17 mouse cellular contexts compared by ENCODE assay signal in the genomic region with DNA sequence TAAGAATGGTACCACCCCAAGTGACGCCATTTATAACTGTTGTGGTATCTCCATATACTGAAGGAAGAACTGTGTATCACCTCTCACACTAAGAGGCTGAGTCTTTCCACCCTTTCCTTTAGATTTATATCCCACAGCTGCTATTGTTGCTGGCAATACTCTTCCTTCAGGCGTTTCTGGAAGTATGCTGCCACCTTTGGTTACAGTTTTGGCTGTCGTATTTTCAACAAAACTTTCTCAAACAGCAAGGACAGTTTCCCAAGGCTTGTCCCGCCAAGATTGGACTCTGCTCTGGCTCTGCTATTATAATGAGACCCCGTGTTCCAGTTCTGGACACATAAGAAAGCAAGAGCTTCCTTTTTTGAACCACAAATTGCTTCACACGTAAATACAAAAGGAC.
DNase-seq lines count a peak whose midpoint lies in the region; ATAC-seq and TF ChIP-seq lines count a peak whose summit lies in the region.
"Had no signal": no experiment of that assay in that cellular context is flagged by ENCODE, and none has a peak within 500 bp of the region (broad histone marks: within the 10 kb centered on the region; RNA-seq: fewer than 3 reads in every experiment).

No protein-coding gene starts in this region.

- TF ChIP-seq CTCF in forebrain, postnatal 0 days (IDR thresholded peaks at IDR 0.05; ENCODE audit: low read depth): peak; percentile 31
- peak; percentile 16; the same call in 1 of the 2 replicates for TF ChIP-seq CTCF in intestine, postnatal 0 days (IDR thresholded peaks at IDR 0.05; ENCODE audit: low read depth)
- TF ChIP-seq CTCF in liver, postnatal 0 days (IDR thresholded peaks at IDR 0.05; ENCODE audit: low read depth): 0 out of 2 replicates have a peak, but pooled peaks have one; percentile 9
- peak; percentile 45 for TF ChIP-seq CTCF in stomach, postnatal 0 days (IDR thresholded peaks at IDR 0.05; ENCODE audit: low read depth)

- WGBS in forebrain, postnatal 0 days: 85% methylated on average over 6 of the region's 6 CpGs
- 91% methylated on average over 6 of the region's 6 CpGs for WGBS in forebrain, embryonic 11.5 days
- 89% methylated on average over 6 of the region's 6 CpGs for WGBS in intestine, postnatal 0 days
- WGBS in intestine, embryonic 16.5 days: 82% methylated on average over 6 of the region's 6 CpGs
- 85% methylated on average over 6 of the region's 6 CpGs for WGBS in liver, postnatal 0 days (ENCODE audit: insufficient replicate concordance)
- 84% methylated on average over 6 of the region's 6 CpGs for WGBS in liver, embryonic 12.5 days (ENCODE audit: insufficient replicate concordance)
- 76% methylated on average over 6 of the region's 6 CpGs for WGBS in stomach, postnatal 0 days

- H3K27ac ChIP-seq in forebrain, postnatal 0 days (ENCODE audit: low read depth, low read length): no peak overlapping the region
- no peak overlapping the region for H3K27ac ChIP-seq in forebrain, embryonic 11.5 days (ENCODE audit: low read depth, low read length)
- no peak overlapping the region for H3K27ac ChIP-seq in intestine, postnatal 0 days (ENCODE audit: low read depth, low read length)
- H3K27ac ChIP-seq in intestine, embryonic 16.5 days (ENCODE audit: low read length): no peak overlapping the region
- no peak overlapping the region for H3K27ac ChIP-seq in liver, postnatal 0 days (ENCODE audit: low read depth)
- H3K27ac ChIP-seq in liver, embryonic 12.5 days: no peak overlapping the region
- no peak overlapping the region for H3K27ac ChIP-seq in stomach, postnatal 0 days (replicated peaks)
- H3K27ac ChIP-seq: forebrain, embryonic 15.5 days; hindbrain, embryonic 15.5 days; liver, embryonic 14.5 days; midbrain, embryonic 12.5 days; stomach, embryonic 15.5 days had no signal

- H3K9me3 ChIP-seq in forebrain, postnatal 0 days (ENCODE audit: low read length): no peaks in the 10 kb centered on the region
- no peaks in the 10 kb centered on the region for H3K9me3 ChIP-seq in forebrain, embryonic 11.5 days (ENCODE audit: control insufficient read depth, low read length)
- H3K9me3 ChIP-seq in intestine, postnatal 0 days (ENCODE audit: control insufficient read depth): no peaks in the 10 kb centered on the region
- H3K9me3 ChIP-seq in intestine, embryonic 16.5 days (ENCODE audit: control insufficient read depth, low read length): no peaks in the 10 kb centered on the region
- H3K9me3 ChIP-seq in liver, postnatal 0 days (ENCODE audit: low read length): no peaks in the 10 kb centered on the region
- H3K9me3 ChIP-seq in liver, embryonic 12.5 days (replicated peaks): no peaks in the 10 kb centered on the region
- H3K9me3 ChIP-seq in stomach, postnatal 0 days (ENCODE audit: control insufficient read depth, low read length): no peaks in the 10 kb centered on the region
- H3K9me3 ChIP-seq: forebrain, embryonic 15.5 days; hindbrain, embryonic 15.5 days; midbrain, embryonic 12.5 days; stomach, embryonic 15.5 days had no signal

- H3K4me1 ChIP-seq in forebrain, postnatal 0 days (ENCODE audit: insufficient read depth): no peaks in the 10 kb centered on the region
- H3K4me1 ChIP-seq in forebrain, embryonic 11.5 days (replicated peaks; ENCODE audit: control insufficient read depth, insufficient read depth, low read length): no peaks in the 10 kb centered on the region
- no peaks in the 10 kb centered on the region for H3K4me1 ChIP-seq in intestine, postnatal 0 days (replicated peaks; ENCODE audit: control insufficient read depth, insufficient read depth, low read length)
- no peaks in the 10 kb centered on the region for H3K4me1 ChIP-seq in intestine, embryonic 16.5 days (ENCODE audit: control insufficient read depth, insufficient read depth, low read length)
- H3K4me1 ChIP-seq in liver, postnatal 0 days (ENCODE audit: insufficient read depth): no peaks in the 10 kb centered on the region
- H3K4me1 ChIP-seq in liver, embryonic 12.5 days: no peaks in the 10 kb centered on the region
- H3K4me1 ChIP-seq in stomach, postnatal 0 days (replicated peaks; ENCODE audit: control insufficient read depth, insufficient read depth): no peaks in the 10 kb centered on the region
- H3K4me1 ChIP-seq: forebrain, embryonic 15.5 days; hindbrain, embryonic 15.5 days; midbrain, embryonic 12.5 days; stomach, embryonic 15.5 days had no signal

- DNase-seq in forebrain, postnatal 0 days: no peak
- DNase-seq in forebrain, embryonic 11.5 days (ENCODE audit: low spot score): no peak
- no peak for DNase-seq in liver, postnatal 0 days
- no peak for DNase-seq in stomach, postnatal 0 days (ENCODE audit: low spot score)
- DNase-seq in yolk sac, embryonic 10.5 days (ENCODE audit: low spot score): no peak
- DNase-seq: cerebellum, adult 8-10 months; left cerebral cortex, postnatal 4 days; lung, postnatal 4 days; thymus, postnatal 25 days had no signal

- no peak overlapping the region for H3K4me3 ChIP-seq in forebrain, postnatal 0 days (ENCODE audit: low read depth, low read length)
- H3K4me3 ChIP-seq in forebrain, embryonic 11.5 days (ENCODE audit: low read depth, low read length): no peak overlapping the region
- H3K4me3 ChIP-seq in intestine, postnatal 0 days (ENCODE audit: low read depth, low read length): no peak overlapping the region
- no peak overlapping the region for H3K4me3 ChIP-seq in intestine, embryonic 16.5 days (ENCODE audit: low read length)
- no peak overlapping the region for H3K4me3 ChIP-seq in liver, postnatal 0 days (ENCODE audit: low read depth, low read length)
- H3K4me3 ChIP-seq in liver, embryonic 12.5 days: no peak overlapping the region
- H3K4me3 ChIP-seq in stomach, postnatal 0 days (ENCODE audit: low read depth, low read length): no peak overlapping the region
- H3K4me3 ChIP-seq: forebrain, embryonic 15.5 days; hindbrain, embryonic 15.5 days; midbrain, embryonic 12.5 days; stomach, embryonic 15.5 days had no signal

- H3K36me3 ChIP-seq in forebrain, postnatal 0 days (ENCODE audit: insufficient read depth): peaks cover 24% of the 10 kb centered on the region
- H3K36me3 ChIP-seq in forebrain, embryonic 11.5 days (ENCODE audit: control insufficient read depth, insufficient read depth, low read length): peaks cover 4% of the 10 kb centered on the region
- peaks cover 32% of the 10 kb centered on the region for H3K36me3 ChIP-seq in intestine, postnatal 0 days (ENCODE audit: control insufficient read depth, insufficient read depth)
- peaks cover 8% of the 10 kb centered on the region; the same call in 1 of the 2 replicates for H3K36me3 ChIP-seq in intestine, embryonic 16.5 days (ENCODE audit: control insufficient read depth, insufficient read depth, low read length)
- H3K36me3 ChIP-seq in liver, postnatal 0 days (replicated peaks; ENCODE audit: insufficient read depth, low read length): peaks cover 48% of the 10 kb centered on the region
- H3K36me3 ChIP-seq in liver, embryonic 12.5 days: peaks cover 72% of the 10 kb centered on the region
- H3K36me3 ChIP-seq in stomach, postnatal 0 days (ENCODE audit: control insufficient read depth, insufficient read depth, low read length): peaks cover 6% of the 10 kb centered on the region; the same call in 1 of the 2 replicates

- no peaks in the 10 kb centered on the region for H3K27me3 ChIP-seq in forebrain, postnatal 0 days (ENCODE audit: insufficient read depth, low read length)
- no peaks in the 10 kb centered on the region for H3K27me3 ChIP-seq in forebrain, embryonic 11.5 days (ENCODE audit: control insufficient read depth, insufficient read depth, low read length)
- no peaks in the 10 kb centered on the region for H3K27me3 ChIP-seq in intestine, postnatal 0 days (replicated peaks; ENCODE audit: control insufficient read depth, insufficient read depth, low read length)
- no peaks in the 10 kb centered on the region for H3K27me3 ChIP-seq in intestine, embryonic 16.5 days (replicated peaks; ENCODE audit: control insufficient read depth, insufficient read depth, low read length)
- no peaks in the 10 kb centered on the region for H3K27me3 ChIP-seq in liver, postnatal 0 days (ENCODE audit: insufficient read depth, low read length)
- H3K27me3 ChIP-seq in liver, embryonic 12.5 days (replicated peaks): no peaks in the 10 kb centered on the region
- H3K27me3 ChIP-seq in stomach, postnatal 0 days (ENCODE audit: control insufficient read depth, insufficient read depth, low read length): no peaks in the 10 kb centered on the region
- H3K27me3 ChIP-seq: forebrain, embryonic 15.5 days; hindbrain, embryonic 15.5 days; midbrain, embryonic 12.5 days; stomach, embryonic 15.5 days had no signal

- no peak for ATAC-seq in forebrain, postnatal 0 days
- no peak for ATAC-seq in forebrain, embryonic 11.5 days (replicated peaks; ENCODE audit: low FRiP score)
- ATAC-seq in intestine, postnatal 0 days: no peak
- no peak for ATAC-seq in intestine, embryonic 16.5 days
- ATAC-seq in liver, postnatal 0 days: no peak
- no peak for ATAC-seq in liver, embryonic 12.5 days
- no peak for ATAC-seq in stomach, postnatal 0 days (ENCODE audit: low FRiP score, low TSS enrichment)
- ATAC-seq: forebrain, embryonic 15.5 days had no signal

- no peak for TF ChIP-seq EP300 in liver, postnatal 0 days (IDR thresholded peaks at IDR 0.05; ENCODE audit: low read depth)
- TF ChIP-seq EP300 in stomach, postnatal 0 days (optimal IDR thresholded peaks at IDR 0.05): no peak

- H3K9ac ChIP-seq in forebrain, postnatal 0 days: no peak overlapping the region
- no peak overlapping the region for H3K9ac ChIP-seq in forebrain, embryonic 11.5 days (ENCODE audit: low read length)
- no peak overlapping the region for H3K9ac ChIP-seq in intestine, postnatal 0 days (ENCODE audit: low read depth, low read length)
- no peak overlapping the region for H3K9ac ChIP-seq in intestine, embryonic 16.5 days (ENCODE audit: low read depth, low read length)
- no peak overlapping the region for H3K9ac ChIP-seq in liver, postnatal 0 days (replicated peaks)
- no peak overlapping the region for H3K9ac ChIP-seq in liver, embryonic 12.5 days
- no peak overlapping the region for H3K9ac ChIP-seq in stomach, postnatal 0 days (ENCODE audit: low read length)
- H3K9ac ChIP-seq: forebrain, embryonic 15.5 days; hindbrain, embryonic 15.5 days; liver, embryonic 14.5 days; midbrain, embryonic 12.5 days; stomach, embryonic 15.5 days had no signal

- H3K4me2 ChIP-seq in forebrain, postnatal 0 days (ENCODE audit: low read depth): no peak overlapping the region
- no peak overlapping the region for H3K4me2 ChIP-seq in forebrain, embryonic 11.5 days (ENCODE audit: low read depth, low read length, severe bottlenecking)
- H3K4me2 ChIP-seq in intestine, postnatal 0 days (replicated peaks; ENCODE audit: low read depth): no peak overlapping the region
- H3K4me2 ChIP-seq in intestine, embryonic 16.5 days (ENCODE audit: low read depth, low read length): no peak overlapping the region
- H3K4me2 ChIP-seq in liver, postnatal 0 days (ENCODE audit: low read depth, low read length): no peak overlapping the region
- no peak overlapping the region for H3K4me2 ChIP-seq in liver, embryonic 12.5 days
- H3K4me2 ChIP-seq in stomach, postnatal 0 days (replicated peaks; ENCODE audit: low read depth): no peak overlapping the region
- H3K4me2 ChIP-seq: forebrain, embryonic 15.5 days; hindbrain, embryonic 15.5 days; midbrain, embryonic 12.5 days; stomach, embryonic 15.5 days had no signal
